Mouse (Mus musculus): ENCODE data around the gene Rwdd2a. TPM values are rescaled to one million over a fixed set of nuclear protein-coding genes. Genes with fewer than 3 reads are reported as not detected.
A peak's percentile ranks its signal among the peaks of the same experiment; 100 is the strongest.

Gene Rwdd2a
- polyA plus RNA-seq, 1 experiment: 61.4 TPM

DNA sequence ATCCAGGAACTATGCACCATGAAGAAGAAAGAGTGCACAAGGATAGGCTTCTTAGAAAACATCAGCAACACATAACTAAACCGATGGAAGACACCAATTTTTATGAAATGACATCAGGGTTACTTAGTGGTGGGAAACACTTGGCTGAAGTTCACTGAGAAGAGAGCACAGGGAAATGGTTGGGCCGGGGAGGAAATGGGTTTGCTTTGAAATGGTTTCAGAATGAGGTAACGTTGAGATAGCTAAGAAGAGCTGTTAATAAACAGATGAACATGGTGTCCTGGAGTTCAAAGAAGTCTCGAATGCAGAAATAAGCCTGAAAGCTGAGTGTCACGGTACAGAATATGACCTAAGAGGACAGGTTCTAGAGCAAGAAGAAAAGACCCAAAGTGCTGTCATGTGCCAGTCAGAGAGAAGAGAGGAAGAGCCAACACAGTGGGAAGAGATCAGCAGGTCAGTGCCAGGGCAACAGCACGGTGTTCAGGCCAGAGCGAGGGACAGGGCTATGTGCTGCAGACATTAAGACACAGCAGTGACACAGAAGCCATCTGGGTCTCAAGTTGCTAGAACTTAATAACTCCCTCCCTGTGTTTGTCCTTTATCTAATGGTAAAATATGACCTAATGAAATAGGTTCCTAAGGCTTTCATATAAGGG lies 46.2 kb downstream of the Rwdd2a start:
- H3K4me1 ChIP-seq (ENCODE audit: control insufficient read depth, insufficient read depth, low read length): no peaks in the 10 kb centered on the region; the same call in 1 of the 2 replicates
- peaks cover 4% of the 10 kb centered on the region for H3K36me3 ChIP-seq (ENCODE audit: control insufficient read depth, insufficient read depth, low read length)
- H3K27ac ChIP-seq (ENCODE audit: control insufficient read depth, insufficient read depth, low read depth, low read length): peak overlapping the region; percentile 72
- H3K27me3 ChIP-seq (ENCODE audit: control insufficient read depth, insufficient read depth, low read length): no peaks in the 10 kb centered on the region
- TF ChIP-seq CTCF (IDR thresholded peaks at IDR 0.05; ENCODE audit: control insufficient read depth, insufficient read depth, insufficient replicate concordance, low read depth, low read length): no peak
- no peak; the same call in 1 of the 2 replicates for TF ChIP-seq POLR2A (IDR thresholded peaks at IDR 0.05; ENCODE audit: control insufficient read depth, low read depth, low read length)
- H3K4me3 ChIP-seq (ENCODE audit: control insufficient read depth, low read depth, low read length): peak overlapping the region; percentile 71

DNA sequence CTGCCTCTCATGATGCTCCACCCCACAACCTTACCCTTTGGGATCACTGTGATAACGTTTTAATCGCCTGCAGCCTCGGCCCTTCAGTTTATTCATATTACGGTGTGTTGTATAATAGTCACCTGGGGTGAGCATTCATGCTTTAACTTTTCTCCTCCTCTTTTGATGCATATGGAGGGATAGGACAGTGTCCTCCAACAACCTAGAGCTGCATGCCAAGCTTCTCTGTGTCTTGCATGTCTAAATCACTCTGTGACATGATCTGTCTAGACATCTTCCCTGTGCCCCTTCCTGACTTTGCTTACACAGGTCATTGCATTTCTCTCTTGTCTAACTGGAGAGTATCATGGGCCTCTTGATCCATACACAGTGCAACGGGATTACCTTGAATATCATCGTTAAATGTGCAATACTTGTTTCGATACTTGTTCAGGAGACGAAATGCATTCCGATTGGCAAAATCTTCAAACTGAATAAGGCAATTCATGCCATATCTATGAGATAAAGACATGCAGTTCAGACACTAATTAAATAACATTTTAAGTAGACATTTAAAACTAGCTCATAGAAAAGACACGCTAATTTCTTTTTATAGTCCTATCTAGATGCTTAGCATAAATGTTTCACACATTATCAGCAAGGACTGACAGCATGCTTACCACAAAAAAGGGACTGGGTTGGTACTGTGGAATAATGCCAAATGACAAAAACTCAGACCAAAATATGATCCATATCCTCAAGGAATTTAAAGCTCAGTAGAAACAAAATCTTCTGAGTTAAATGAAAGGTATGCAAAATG lies 47.7 kb downstream of the Rwdd2a start:
- Histone ChIP-seq H3K4me3 (ENCODE audit: control insufficient read depth, low read depth, low read length) (no peak overlapping the region), H3K4me1 (ENCODE audit: control insufficient read depth, insufficient read depth, low read length) (no peaks in the 10 kb centered on the region; the same call in 1 of the 2 replicates)
- TF ChIP-seq CTCF (IDR thresholded peaks at IDR 0.05; ENCODE audit: control insufficient read depth, insufficient read depth, insufficient replicate concordance, low read depth, low read length): no peak
- no peak for TF ChIP-seq POLR2A (IDR thresholded peaks at IDR 0.05; ENCODE audit: control insufficient read depth, low read depth, low read length)

DNA sequence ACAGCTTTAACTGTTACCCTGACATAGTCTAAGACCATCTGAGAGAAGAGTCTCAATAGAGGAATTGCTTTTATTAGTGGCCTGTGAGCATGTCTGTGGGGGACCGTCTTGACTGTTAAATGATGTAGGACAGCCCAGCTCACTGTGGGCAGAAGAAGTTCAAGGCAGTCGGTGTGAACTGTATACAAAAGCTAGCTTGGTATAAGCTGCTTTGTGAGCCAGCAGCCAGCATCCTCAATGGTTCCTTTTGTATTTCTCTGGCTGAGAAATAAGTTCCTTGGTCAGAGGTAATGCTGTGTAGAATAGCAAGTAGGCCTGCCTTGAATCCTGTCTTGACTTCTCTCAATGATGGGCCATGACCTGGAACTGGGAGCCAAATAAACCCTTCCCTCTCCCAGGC lies 50.3 kb downstream of the Rwdd2a start:
- no peak for TF ChIP-seq POLR2A (IDR thresholded peaks at IDR 0.05; ENCODE audit: control insufficient read depth, low read depth, low read length)
- TF ChIP-seq CTCF (IDR thresholded peaks at IDR 0.05; ENCODE audit: control insufficient read depth, insufficient read depth, insufficient replicate concordance, low read depth, low read length): no peak
- H3K4me1 ChIP-seq (ENCODE audit: control insufficient read depth, insufficient read depth, low read length): no peaks in the 10 kb centered on the region; the same call in 1 of the 2 replicates

More for the DNA sequence above, 47.7 kb downstream of the Rwdd2a start:
- Histone ChIP-seq H3K27ac (ENCODE audit: control insufficient read depth, insufficient read depth, low read depth, low read length) (peak overlapping the region; percentile 17; the same call in 1 of the 2 replicates), H3K36me3 (ENCODE audit: control insufficient read depth, insufficient read depth, low read length) (peaks cover 4% of the 10 kb centered on the region), H3K27me3 (ENCODE audit: control insufficient read depth, insufficient read depth, low read length) (no peaks in the 10 kb centered on the region)

DNA sequence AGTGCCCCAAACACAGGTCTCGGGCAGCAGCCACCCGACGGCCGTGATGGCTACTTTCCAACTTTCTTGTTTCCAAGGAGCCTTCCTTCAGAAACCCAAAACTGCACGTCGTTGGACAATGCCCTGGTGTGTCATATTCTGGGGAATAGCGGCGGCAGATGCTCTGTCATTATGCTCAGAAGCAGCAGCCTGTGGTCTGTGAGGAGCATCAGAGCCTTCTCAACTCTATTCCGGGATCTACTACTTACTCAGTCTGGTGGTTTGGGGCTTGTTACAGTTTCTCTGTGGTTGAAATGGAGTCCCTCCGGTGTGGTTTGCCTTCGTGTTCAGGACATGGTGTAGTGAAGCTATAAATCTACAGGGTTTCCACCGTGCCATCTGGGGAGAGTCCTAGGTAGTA lies 52.2 kb downstream of the Rwdd2a start:
- H3K36me3 ChIP-seq (ENCODE audit: control insufficient read depth, insufficient read depth, low read length): peaks cover 2% of the 10 kb centered on the region
- H3K4me3 ChIP-seq (ENCODE audit: control insufficient read depth, low read depth, low read length): no peak overlapping the region
- TF ChIP-seq CTCF (IDR thresholded peaks at IDR 0.05; ENCODE audit: control insufficient read depth, insufficient read depth, insufficient replicate concordance, low read depth, low read length): no peak
- TF ChIP-seq POLR2A (IDR thresholded peaks at IDR 0.05; ENCODE audit: control insufficient read depth, low read depth, low read length): no peak
- H3K27ac ChIP-seq (ENCODE audit: control insufficient read depth, insufficient read depth, low read depth, low read length): 0 out of 2 replicates have a peak overlapping the region, but pooled peaks have one; percentile 53
- no peaks in the 10 kb centered on the region for H3K27me3 ChIP-seq (ENCODE audit: control insufficient read depth, insufficient read depth, low read length)
- no peaks in the 10 kb centered on the region for H3K4me1 ChIP-seq (ENCODE audit: control insufficient read depth, insufficient read depth, low read length)

More for the DNA sequence above, 50.3 kb downstream of the Rwdd2a start:
- H3K27ac ChIP-seq (ENCODE audit: control insufficient read depth, insufficient read depth, low read depth, low read length): no peak overlapping the region
- H3K4me3 ChIP-seq (ENCODE audit: control insufficient read depth, low read depth, low read length): no peak overlapping the region
- no peaks in the 10 kb centered on the region for H3K27me3 ChIP-seq (ENCODE audit: control insufficient read depth, insufficient read depth, low read length)
- peaks cover 4% of the 10 kb centered on the region for H3K36me3 ChIP-seq (ENCODE audit: control insufficient read depth, insufficient read depth, low read length)

Other genes starting within 250 kb of the Rwdd2a start
- gene Ube2cbp, start 107.0 kb upstream of the Rwdd2a start, polyA plus RNA-seq (2012; rRNA removed): 0.89 and 0.95 TPM in 2 replicates
- gene Dop1a, start 104.8 kb upstream of the Rwdd2a start, polyA plus RNA-seq (2012; rRNA removed): 13.0 and 14.5 TPM in 2 replicates
- 5.2 and 6.2 TPM in 2 replicates for gene Pgm3, start 149 bp upstream of the Rwdd2a start, polyA plus RNA-seq (2012; rRNA removed)
- 134 and 144 TPM in 2 replicates for gene Me1, start 124.0 kb downstream of the Rwdd2a start, polyA plus RNA-seq (2012; rRNA removed)
- 3.2 and 3.8 TPM in 2 replicates for gene Prss35, start 171.7 kb downstream of the Rwdd2a start, polyA plus RNA-seq (2012; rRNA removed)

All from testis, adult 2 months (tissue).